Mouse (Mus musculus) MEL (cell line): ENCODE measurements at regions not wholly inside any gene's neighbourhood (a gene's known extent, or its start where the extent isn't known, plus 50 kb on each side); places are given as distances from the start of the nearest gene placed in this dataset.

ENCODE experiments used
- DNase-seq: peaks from one replicate; pipeline ENCODE4 v3.0.0; 2011; ENCODE audit warnings: low read depth, low spot score
- H3K27ac ChIP-seq: 2 replicates; pipeline ENCODE4 v1.5.1; 2012; ENCODE audit warnings: low read depth, mild to moderate bottlenecking, control low read depth, low read length, moderate library complexity; ENCODE audit not compliant: control insufficient read depth
- H3K27me3 ChIP-seq, 2 experiments: fragments of 150-350 bp in 1 of 2; sonication (generic) in 1 of 2; 2 replicates each; pipeline ENCODE4 v1.6.1; 2012; ENCODE audit warnings: low read length in 2 of 2, mild to moderate bottlenecking in 2 of 2, improper control_type of control experiment in 1 of 2, moderate library complexity in 1 of 2; ENCODE audit not compliant: insufficient read depth in 2 of 2, control insufficient read depth in 1 of 2
- H3K36me3 ChIP-seq, 2 experiments: 2 replicates each; pipeline ENCODE4 v1.6.1; 2012 to 2014; ENCODE audit warnings: low read length in 2 of 2, improper control_type of control experiment in 1 of 2, inconsistent platforms in 1 of 2, mild to moderate bottlenecking in 1 of 2; ENCODE audit not compliant: insufficient read depth in 2 of 2, control insufficient read depth in 1 of 2
- H3K4me1 ChIP-seq, 2 experiments: fragments of 150-350 bp in 1 of 2; sonication (generic) in 1 of 2; 2 replicates each; pipeline ENCODE4 v1.6.1; 2012; ENCODE audit warnings: low read length in 2 of 2, improper control_type of control experiment in 1 of 2, mild to moderate bottlenecking in 1 of 2; ENCODE audit not compliant: insufficient read depth in 2 of 2, control insufficient read depth in 1 of 2
- H3K4me3 ChIP-seq, 2 experiments: fragments of 150-350 bp in 1 of 2; sonication (generic) in 1 of 2; 2 replicates each; pipeline ENCODE4 v1.5.1; 2012; ENCODE audit warnings: low read depth in 2 of 2, low read length in 2 of 2, mild to moderate bottlenecking in 2 of 2, moderate library complexity in 2 of 2, control low read depth in 1 of 2, improper control_type of control experiment in 1 of 2; ENCODE audit not compliant: control insufficient read depth in 1 of 2, insufficient read depth in 1 of 2
- H3K79me2 ChIP-seq: 2 replicates; pipeline ENCODE4 v1.6.1; 2012; ENCODE audit warnings: mild to moderate bottlenecking, low read length, moderate library complexity; ENCODE audit not compliant: control insufficient read depth, poor library complexity, insufficient read depth
- H3K9ac ChIP-seq: 2 replicates; pipeline ENCODE4 v1.6.1; 2012; ENCODE audit warnings: low read depth, mild to moderate bottlenecking, control low read depth, low read length, moderate library complexity; ENCODE audit not compliant: control insufficient read depth, poor library complexity, severe bottlenecking
- H3K9me3 ChIP-seq: fragments of 150-350 bp; sonication (generic); replicated peaks from 2 replicates; pipeline ENCODE4 v1.6.1; 2012; ENCODE audit warnings: mild to moderate bottlenecking, low read length, improper control_type of control experiment, moderate library complexity; ENCODE audit not compliant: insufficient read depth
- CHD1 ChIP-seq: IDR thresholded peaks from 2 replicates; pipeline ENCODE4 v1.6.1; 2012; ENCODE audit warnings: low read depth, mild to moderate bottlenecking, inconsistent platforms, low read length, improper control_type of control experiment
- CHD2 ChIP-seq: IDR thresholded peaks from 2 replicates; pipeline ENCODE4 v1.6.1; 2011; ENCODE audit warnings: low read length, improper control_type of control experiment
- EP300 ChIP-seq, 2 experiments: IDR thresholded peaks; 2 replicates each; pipeline ENCODE4 v1.6.1; 2011; ENCODE audit warnings: improper control_type of control experiment in 2 of 2, low read length in 2 of 2, low read depth in 1 of 2, mild to moderate bottlenecking in 1 of 2
- ETS1 ChIP-seq: IDR thresholded peaks from 2 replicates; pipeline ENCODE4 v1.6.1; 2012; ENCODE audit warnings: low read depth, mild to moderate bottlenecking, inconsistent platforms, low read length, improper control_type of control experiment, moderate library complexity
- GABPA ChIP-seq: IDR thresholded peaks from 2 replicates; pipeline ENCODE4 v1.6.1; 2012; ENCODE audit warnings: low read depth, mild to moderate bottlenecking, inconsistent platforms, low read length, improper control_type of control experiment, moderate library complexity
- GATA1 ChIP-seq: IDR thresholded peaks from 2 replicates; pipeline ENCODE4 v1.6.1; 2011; ENCODE audit warnings: low read depth, low read length, improper control_type of control experiment
- HCFC1 ChIP-seq: IDR thresholded peaks from 2 replicates; pipeline ENCODE4 v1.6.1; 2012; ENCODE audit warnings: low read depth, mild to moderate bottlenecking, inconsistent platforms, low read length, improper control_type of control experiment, moderate library complexity
- KAT2A ChIP-seq: conservative IDR thresholded peaks from 2 replicates; pipeline ENCODE4 v1.6.1; 2012; ENCODE audit warnings: low read depth, low read length, improper control_type of control experiment, inconsistent platforms
- MYB ChIP-seq: IDR thresholded peaks from 2 replicates; pipeline ENCODE4 v1.6.1; 2011; ENCODE audit warnings: mild to moderate bottlenecking, low read depth, low read length, improper control_type of control experiment
- MYC ChIP-seq: IDR thresholded peaks from 2 replicates; pipeline ENCODE4 v1.6.1; 2011; ENCODE audit warnings: low read depth, mild to moderate bottlenecking, low read length, improper control_type of control experiment, moderate library complexity
- NELFE ChIP-seq: IDR thresholded peaks from 2 replicates; pipeline ENCODE4 v1.6.1; 2011; ENCODE audit warnings: low read depth, low read length, improper control_type of control experiment
- POLR2A ChIP-seq, 2 experiments: IDR thresholded peaks; 2 replicates each; pipeline ENCODE4 v1.6.1; 2011 to 2012; ENCODE audit warnings: low read length in 2 of 2, mild to moderate bottlenecking in 2 of 2, control low read depth in 1 of 2, improper control_type of control experiment in 1 of 2, low read depth in 1 of 2, moderate library complexity in 1 of 2; ENCODE audit not compliant: control insufficient read depth in 1 of 2, insufficient read depth in 1 of 2, poor library complexity in 1 of 2
- POLR2AphosphoS2 ChIP-seq: IDR thresholded peaks from 2 replicates; pipeline ENCODE4 v1.6.1; 2011; ENCODE audit warnings: low read length, improper control_type of control experiment
- RAD21 ChIP-seq: IDR thresholded peaks from 2 replicates; pipeline ENCODE4 v1.6.1; 2011; ENCODE audit warnings: mild to moderate bottlenecking, low read depth, low read length, improper control_type of control experiment
- TAL1 ChIP-seq: IDR thresholded peaks from 2 replicates; pipeline ENCODE4 v1.6.1; 2012; ENCODE audit warnings: mild to moderate bottlenecking, inconsistent platforms, low read length, moderate library complexity, mixed read lengths
- UBTF ChIP-seq: IDR thresholded peaks from 2 replicates; pipeline ENCODE4 v1.6.1; 2012; ENCODE audit warnings: low read depth, mild to moderate bottlenecking, inconsistent platforms, low read length, improper control_type of control experiment, moderate library complexity, borderline replicate concordance; ENCODE audit not compliant: insufficient read depth
- ZC3H11A ChIP-seq: IDR thresholded peaks from 2 replicates; pipeline ENCODE4 v1.6.1; 2012; ENCODE audit warnings: low read depth, mild to moderate bottlenecking, inconsistent platforms, low read length, improper control_type of control experiment
- ZMIZ1 ChIP-seq: IDR thresholded peaks from 2 replicates; pipeline ENCODE4 v1.6.1; 2012; ENCODE audit warnings: low read depth, mild to moderate bottlenecking, inconsistent platforms, low read length, improper control_type of control experiment, moderate library complexity

DNA sequence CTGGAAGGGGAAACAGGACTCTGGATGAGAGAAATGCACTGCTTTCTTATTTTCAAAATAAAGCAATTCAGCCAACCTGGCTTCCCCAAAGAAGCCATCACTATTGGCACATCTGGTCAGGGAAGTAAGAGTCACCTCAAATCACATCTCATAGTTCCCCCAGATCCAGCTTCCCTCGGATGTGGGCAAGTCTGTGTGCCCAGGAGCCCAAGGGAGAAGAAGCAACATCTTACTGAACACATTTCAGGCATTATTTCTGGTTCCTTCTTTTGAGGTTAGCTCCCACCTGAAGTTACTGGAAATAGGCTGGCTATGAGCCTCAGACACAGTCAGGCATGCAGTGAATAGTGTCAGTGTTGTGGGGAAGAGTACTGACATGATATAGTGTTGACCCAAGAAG is 95.2 kb downstream of the Bcl2l11 start:
- Histone ChIP-seq H3K4me3 (no peak overlapping the region), H3K36me3 (no peaks in the 10 kb centered on the region), H3K27ac (no peak overlapping the region), H3K9ac (no peak overlapping the region), H3K79me2 (no peaks in the 10 kb centered on the region), H3K9me3 (no peaks in the 10 kb centered on the region), H3K4me1 (no peaks in the 10 kb centered on the region), H3K27me3 (no peaks in the 10 kb centered on the region)
- no peak for TF ChIP-seq TAL1
- TF ChIP-seq ETS1: no peak
- no peak for TF ChIP-seq NELFE
- no peak for TF ChIP-seq HCFC1
- TF ChIP-seq EP300 (IDR thresholded peaks at IDR 0.05; ENCODE audit: low read depth in 1 of 2, low read length in 2 of 2): no peak
- TF ChIP-seq UBTF: no peak
- TF ChIP-seq MYB: no peak
- TF ChIP-seq ZC3H11A: no peak
- TF ChIP-seq RAD21: no peak
- TF ChIP-seq ZMIZ1: no peak
- TF ChIP-seq CHD1: no peak
- no peak for TF ChIP-seq POLR2AphosphoS2
- TF ChIP-seq KAT2A: no peak
- no peak for TF ChIP-seq GATA1
- TF ChIP-seq POLR2A (IDR thresholded peaks at IDR 0.05; ENCODE audit: control insufficient read depth in 1 of 2, insufficient read depth in 1 of 2, low read depth in 1 of 2, low read length in 2 of 2, poor library complexity in 1 of 2): no peak
- TF ChIP-seq GABPA: no peak
- DNase-seq: no peak

DNA sequence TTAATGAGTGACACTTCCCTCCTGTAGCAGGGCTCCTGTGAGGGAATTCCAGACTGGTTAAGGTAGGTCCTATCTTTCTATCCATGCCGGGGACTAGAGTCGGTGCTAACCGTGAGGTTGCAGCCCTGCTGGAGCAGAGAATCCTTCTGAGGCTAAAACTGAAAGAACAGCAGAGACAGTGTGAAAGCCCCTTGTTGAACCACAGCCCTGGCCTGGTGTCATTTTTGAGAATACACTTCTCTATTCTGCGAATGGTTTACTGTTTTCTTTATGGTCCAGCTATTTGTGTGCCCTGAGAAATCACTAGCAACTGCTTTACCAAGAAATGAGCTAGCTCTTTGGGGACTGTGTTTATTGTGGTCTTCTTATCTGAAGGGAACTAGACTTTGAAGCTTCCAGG is 95.8 kb downstream of the Bcl2l11 start:
- Histone ChIP-seq H3K27me3 (no peaks in the 10 kb centered on the region), H3K9ac (no peak overlapping the region), H3K79me2 (no peaks in the 10 kb centered on the region), H3K27ac (no peak overlapping the region), H3K4me1 (no peaks in the 10 kb centered on the region), H3K9me3 (no peaks in the 10 kb centered on the region), H3K36me3 (no peaks in the 10 kb centered on the region), H3K4me3 (no peak overlapping the region)
- TF ChIP-seq RAD21 (no peak), CHD2 (no peak), MYC (no peak), UBTF (no peak), NELFE (no peak)
- DNase-seq: no peak
